Mouse (Mus musculus): ENCODE measurements at regions not wholly inside any gene's neighbourhood (a gene's known extent, or its start where the extent isn't known, plus 50 kb on each side); places are given as distances from the start of the nearest gene placed in this dataset.

DNA sequence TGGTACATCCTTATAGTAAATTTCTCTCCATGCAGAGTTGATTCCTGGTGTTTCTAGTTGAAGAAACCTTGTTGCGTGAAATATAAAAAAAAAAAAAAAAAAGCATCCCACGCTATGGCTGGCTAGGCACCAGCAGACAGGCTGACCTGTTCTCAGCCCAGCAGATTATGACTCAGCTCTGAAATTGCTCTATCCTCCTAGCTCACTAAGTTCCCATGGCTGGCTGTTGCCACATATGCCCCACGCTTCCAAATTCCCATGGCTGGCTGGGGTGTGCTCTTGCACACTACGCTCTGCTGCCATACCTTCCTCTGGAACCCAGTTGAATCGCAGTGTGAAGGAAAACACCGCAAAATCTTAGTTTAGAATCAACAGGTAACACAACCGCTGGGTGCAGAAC is 270.1 kb downstream of the Mid1ip1 start:
- Histone ChIP-seq H3K27me3 (no peaks in the 10 kb centered on the region), H3K27ac (no peak overlapping the region), H3K4me3 (replicated peaks) (no peak overlapping the region), H3K4me2 (no peak overlapping the region), H3K36me3 (no peaks in the 10 kb centered on the region), H3K4me1 (replicated peaks) (no peaks in the 10 kb centered on the region), H3K9ac (no peak overlapping the region), H3K9me3 (replicated peaks) (no peaks in the 10 kb centered on the region)
- ATAC-seq (ENCODE audit: low read depth) (no peak), DNase-seq (no peak)
- WGBS (ENCODE audit: insufficient replicate concordance): 74% methylated on average over 7 of the region's 7 CpGs

- ATAC-seq (ENCODE audit: low read depth): no peak
- 0 out of 2 replicates have a peak overlapping the region, but pooled peaks have one; percentile 28 for H3K4me2 ChIP-seq
Observed at GRCm38 (mm10) chrX:10991871-10992210, 277.0 kb downstream of the Mid1ip1 start.

GRCm38 (mm10) chrX:10992211-10993004 is 277.6 kb downstream of the Mid1ip1 start:
- H3K36me3 ChIP-seq: no peaks in the 10 kb centered on the region
- no peaks in the 10 kb centered on the region; the same call in 1 of the 2 replicates for H3K27me3 ChIP-seq
- no peak overlapping the region for H3K4me3 ChIP-seq (replicated peaks)
- no peak overlapping the region for H3K9ac ChIP-seq
- DNase-seq (no peak), ATAC-seq (ENCODE audit: low read depth) (no peak)
- H3K9me3 ChIP-seq (replicated peaks): no peaks in the 10 kb centered on the region
- H3K4me2 ChIP-seq: peak overlapping the region; percentile 28
- 27% methylated on average over 19 of the region's 19 CpGs for WGBS (ENCODE audit: insufficient replicate concordance)
- no peaks in the 10 kb centered on the region for H3K4me1 ChIP-seq (replicated peaks)
- no peak overlapping the region for H3K27ac ChIP-seq

More at GRCm38 (mm10) chrX:10991871-10992210, 277.0 kb downstream of the Mid1ip1 start:
- Histone ChIP-seq H3K27me3 (no peaks in the 10 kb centered on the region; the same call in 1 of the 2 replicates), H3K9ac (no peak overlapping the region), H3K4me3 (replicated peaks) (no peak overlapping the region), H3K36me3 (no peaks in the 10 kb centered on the region), H3K27ac (no peak overlapping the region), H3K4me1 (replicated peaks) (no peaks in the 10 kb centered on the region), H3K9me3 (replicated peaks) (no peaks in the 10 kb centered on the region)
- DNase-seq: no peak
- 32% methylated on average over 6 of the region's 6 CpGs for WGBS (ENCODE audit: insufficient replicate concordance)

- H3K9ac ChIP-seq: no peak overlapping the region
- no peaks in the 10 kb centered on the region for H3K36me3 ChIP-seq
- no peak overlapping the region for H3K4me3 ChIP-seq (replicated peaks)
- H3K27ac ChIP-seq: no peak overlapping the region
- peak overlapping the region; percentile 28; the same call in 1 of the 2 replicates for H3K4me2 ChIP-seq
- DNase-seq (no peak), ATAC-seq (ENCODE audit: low read depth) (no peak)
- 41% methylated on average over 6 of the region's 6 CpGs for WGBS (ENCODE audit: insufficient replicate concordance)
- no peaks in the 10 kb centered on the region for H3K4me1 ChIP-seq (replicated peaks)
- H3K27me3 ChIP-seq: no peaks in the 10 kb centered on the region; the same call in 1 of the 2 replicates
- no peaks in the 10 kb centered on the region for H3K9me3 ChIP-seq (replicated peaks)
Observed at GRCm38 (mm10) chrX:10993005-10993377, 278.2 kb downstream of the Mid1ip1 start.

DNA sequence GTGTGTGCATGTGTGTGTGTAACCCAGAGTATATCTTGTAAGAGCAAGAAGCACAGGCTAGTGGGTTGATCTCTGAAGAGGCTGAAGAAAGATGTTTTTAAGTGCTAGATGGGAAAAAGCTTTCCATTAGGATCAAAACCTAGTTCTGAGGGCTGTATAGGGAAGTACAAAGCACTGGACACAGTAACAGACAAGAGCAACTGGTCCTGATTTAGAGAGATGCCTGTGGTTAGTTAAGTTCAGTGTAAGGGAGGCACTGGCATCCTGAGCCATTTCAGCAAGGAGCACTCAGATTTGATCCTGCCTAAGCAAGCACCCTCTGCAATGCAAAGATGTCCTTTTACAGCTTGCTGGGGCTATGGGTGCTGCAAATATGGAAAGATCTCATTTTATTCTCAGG is 280.1 kb downstream of the Mid1ip1 start:
- H3K4me1 ChIP-seq (replicated peaks): no peaks in the 10 kb centered on the region
- ATAC-seq (ENCODE audit: low read depth) (no peak), DNase-seq (no peak)
- H3K9me3 ChIP-seq (replicated peaks): no peaks in the 10 kb centered on the region
- no peaks in the 10 kb centered on the region for H3K36me3 ChIP-seq
- no peak overlapping the region for H3K4me2 ChIP-seq
- no peaks in the 10 kb centered on the region; the same call in 1 of the 2 replicates for H3K27me3 ChIP-seq
- H3K9ac ChIP-seq: no peak overlapping the region
- H3K27ac ChIP-seq: no peak overlapping the region
- no peak overlapping the region for H3K4me3 ChIP-seq (replicated peaks)

- 63% methylated on average over 3 of the region's 3 CpGs for WGBS (ENCODE audit: insufficient replicate concordance)
Observed at GRCm38 (mm10) chrX:11001180-11001579, 286.4 kb downstream of the Mid1ip1 start.

DNA sequence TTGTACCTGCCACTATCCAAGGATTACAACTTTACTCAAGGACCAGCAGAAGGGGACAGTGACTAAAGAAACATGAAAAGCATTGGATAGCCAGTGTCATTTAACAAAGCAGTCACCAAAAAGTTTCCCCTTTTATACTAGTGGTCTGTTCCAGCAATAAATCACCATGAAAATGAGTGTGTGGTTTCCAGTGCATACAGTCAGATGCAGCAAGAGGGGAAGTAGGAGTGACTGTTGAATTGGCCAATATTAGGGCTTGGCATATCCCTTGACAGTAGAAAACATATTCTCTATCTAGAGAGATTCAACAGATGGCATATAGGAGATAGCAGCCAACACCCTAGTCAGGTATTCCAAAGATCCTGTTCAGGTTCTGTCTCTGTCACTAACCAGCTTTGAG is 259.8 kb upstream of the H2al1a start:
- no peaks in the 10 kb centered on the region for H3K27me3 ChIP-seq
- H3K9me3 ChIP-seq (replicated peaks): no peaks in the 10 kb centered on the region
- no peaks in the 10 kb centered on the region for H3K4me1 ChIP-seq (replicated peaks)
- DNase-seq: no peak
- no peaks in the 10 kb centered on the region for H3K36me3 ChIP-seq
- H3K9ac ChIP-seq: no peak overlapping the region
- H3K4me2 ChIP-seq: no peak overlapping the region
- no peak for ATAC-seq (ENCODE audit: low read depth)
- no peak overlapping the region for H3K4me3 ChIP-seq (replicated peaks)
- H3K27ac ChIP-seq: no peak overlapping the region

More at GRCm38 (mm10) chrX:11001180-11001579, 286.4 kb downstream of the Mid1ip1 start:
- Histone ChIP-seq H3K4me3 (replicated peaks) (no peak overlapping the region), H3K9me3 (replicated peaks) (no peaks in the 10 kb centered on the region), H3K27me3 (no peaks in the 10 kb centered on the region), H3K9ac (no peak overlapping the region), H3K36me3 (no peaks in the 10 kb centered on the region), H3K4me2 (no peak overlapping the region), H3K27ac (no peak overlapping the region), H3K4me1 (replicated peaks) (no peaks in the 10 kb centered on the region)
- ATAC-seq (ENCODE audit: low read depth) (no peak), DNase-seq (no peak)

- Histone ChIP-seq H3K4me2 (no peak overlapping the region), H3K9me3 (replicated peaks) (no peaks in the 10 kb centered on the region), H3K9ac (no peak overlapping the region), H3K27ac (no peak overlapping the region), H3K27me3 (no peaks in the 10 kb centered on the region), H3K36me3 (no peaks in the 10 kb centered on the region), H3K4me1 (replicated peaks) (no peaks in the 10 kb centered on the region), H3K4me3 (replicated peaks) (no peak overlapping the region)
- WGBS (ENCODE audit: insufficient replicate concordance): 40% methylated on average over 3 of the region's 3 CpGs
- ATAC-seq (ENCODE audit: low read depth) (peak; percentile 73), DNase-seq (no peak)
Observed at GRCm38 (mm10) chrX:11046769-11047168, 252.3 kb upstream of the H2al1a start.

- WGBS (ENCODE audit: insufficient replicate concordance): 52% methylated on average over 3 of the region's 3 CpGs
- Histone ChIP-seq H3K36me3 (no peaks in the 10 kb centered on the region), H3K4me1 (replicated peaks) (no peaks in the 10 kb centered on the region), H3K4me2 (no peak overlapping the region), H3K9me3 (replicated peaks) (no peaks in the 10 kb centered on the region), H3K4me3 (replicated peaks) (no peak overlapping the region), H3K27ac (no peak overlapping the region), H3K27me3 (no peaks in the 10 kb centered on the region), H3K9ac (no peak overlapping the region)
- DNase-seq (no peak), ATAC-seq (ENCODE audit: low read depth) (no peak)
Observed at GRCm38 (mm10) chrX:11082171-11082570, 216.9 kb upstream of the H2al1a start.

- DNase-seq (no peak), ATAC-seq (ENCODE audit: low read depth) (no peak)
- no peak overlapping the region for H3K27ac ChIP-seq
- no peaks in the 10 kb centered on the region for H3K27me3 ChIP-seq
- no peak overlapping the region for H3K9ac ChIP-seq
- H3K36me3 ChIP-seq: no peaks in the 10 kb centered on the region
- H3K9me3 ChIP-seq (replicated peaks): no peaks in the 10 kb centered on the region
- no peaks in the 10 kb centered on the region for H3K4me1 ChIP-seq (replicated peaks)
- WGBS (ENCODE audit: insufficient replicate concordance): 51% methylated on average over 3 of the region's 3 CpGs
- H3K4me2 ChIP-seq: no peak overlapping the region
- H3K4me3 ChIP-seq (replicated peaks): no peak overlapping the region
Observed at GRCm38 (mm10) chrX:11082845-11083244, 216.2 kb upstream of the H2al1a start.

GRCm38 (mm10) chrX:11086257-11087072 is 212.6 kb upstream of the H2al1a start:
- H3K27me3 ChIP-seq: no peaks in the 10 kb centered on the region
- H3K27ac ChIP-seq: no peak overlapping the region
- H3K4me3 ChIP-seq (replicated peaks): no peak overlapping the region
- no peaks in the 10 kb centered on the region for H3K36me3 ChIP-seq
- H3K9me3 ChIP-seq (replicated peaks): no peaks in the 10 kb centered on the region
- WGBS (ENCODE audit: insufficient replicate concordance): 59% methylated on average over 6 of the region's 7 CpGs
- H3K4me2 ChIP-seq: no peak overlapping the region
- ATAC-seq (ENCODE audit: low read depth) (no peak; the same call in 1 of the 2 replicates), DNase-seq (no peak)
- no peaks in the 10 kb centered on the region for H3K4me1 ChIP-seq (replicated peaks)
- no peak overlapping the region for H3K9ac ChIP-seq

All from liver, embryonic 13.5 days (tissue).